Mouse (Mus musculus) embryo, embryonic 11 days (tissue): ENCODE data around the gene Ddx43.
"Not testable (repeated sequence)": the region's sequence is repeated elsewhere in the genome, so short reads cannot be mapped to it uniquely, and the experiment has no call there.

ENCODE experiments used
- DNase-seq: peaks from one replicate; pipeline ENCODE4 v3.0.0-alpha.2; 2015

Gene Ddx43

DNA sequence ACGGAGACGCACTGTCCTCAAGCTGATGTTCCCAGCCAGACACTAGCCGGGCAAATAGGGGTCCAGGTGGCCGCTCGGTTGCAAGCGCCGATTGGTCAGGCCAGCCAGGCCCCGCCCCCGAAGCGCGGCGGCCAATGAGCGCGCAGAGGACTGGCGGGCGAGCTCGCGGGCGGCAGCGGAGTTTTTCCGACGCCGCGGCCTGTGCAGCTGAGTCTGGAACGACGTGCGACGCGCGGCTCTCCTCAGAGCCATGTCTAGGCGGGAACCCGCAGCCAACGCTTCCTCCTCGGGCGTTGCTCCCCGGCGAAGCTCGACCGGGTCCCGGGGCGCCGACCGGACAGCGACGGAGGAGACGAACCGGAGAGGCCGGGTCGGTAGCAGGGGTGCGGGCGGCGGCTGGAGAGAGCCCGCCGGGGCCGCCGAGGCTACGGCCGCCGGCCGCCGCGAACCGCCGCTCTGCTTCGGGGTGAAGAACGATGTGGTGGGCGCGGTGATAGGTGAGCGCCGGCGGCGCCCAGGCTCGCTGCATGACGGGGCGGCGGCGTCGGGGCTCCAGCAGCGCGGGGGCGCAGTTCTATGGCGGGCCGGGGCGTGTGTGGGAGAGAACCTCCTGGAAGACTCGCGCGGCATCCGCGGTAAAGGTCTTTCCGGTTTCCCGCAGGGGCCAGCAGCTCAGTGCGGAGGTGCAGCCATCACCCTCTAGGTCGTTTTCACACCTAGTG is at the start of gene Ddx43:
Ddx43 (plus strand) TSS at position 148 of the 722 bp plus-strand sequence.
- peak; percentile 86 for DNase-seq

DNA sequence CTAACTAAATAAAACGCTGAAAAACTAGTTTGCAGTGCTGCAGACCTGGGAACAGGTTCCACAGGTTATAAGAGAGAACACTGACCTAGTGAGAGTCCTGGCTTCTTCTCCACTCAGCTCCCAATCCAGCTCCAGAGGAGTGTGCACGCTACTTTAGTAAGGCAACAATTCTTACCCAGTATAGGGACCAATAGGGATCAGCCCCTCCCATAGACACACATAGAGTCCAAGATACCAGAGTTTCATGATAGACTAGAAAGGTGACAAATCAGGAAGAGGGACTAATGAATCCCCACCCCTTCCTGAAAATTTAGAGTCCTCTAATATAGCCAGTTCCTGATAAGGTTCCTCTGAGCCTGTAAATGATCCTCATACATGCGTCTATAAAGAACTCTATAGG is 48.6 kb upstream of the Ddx43 start:
- DNase-seq: no peak

DNA sequence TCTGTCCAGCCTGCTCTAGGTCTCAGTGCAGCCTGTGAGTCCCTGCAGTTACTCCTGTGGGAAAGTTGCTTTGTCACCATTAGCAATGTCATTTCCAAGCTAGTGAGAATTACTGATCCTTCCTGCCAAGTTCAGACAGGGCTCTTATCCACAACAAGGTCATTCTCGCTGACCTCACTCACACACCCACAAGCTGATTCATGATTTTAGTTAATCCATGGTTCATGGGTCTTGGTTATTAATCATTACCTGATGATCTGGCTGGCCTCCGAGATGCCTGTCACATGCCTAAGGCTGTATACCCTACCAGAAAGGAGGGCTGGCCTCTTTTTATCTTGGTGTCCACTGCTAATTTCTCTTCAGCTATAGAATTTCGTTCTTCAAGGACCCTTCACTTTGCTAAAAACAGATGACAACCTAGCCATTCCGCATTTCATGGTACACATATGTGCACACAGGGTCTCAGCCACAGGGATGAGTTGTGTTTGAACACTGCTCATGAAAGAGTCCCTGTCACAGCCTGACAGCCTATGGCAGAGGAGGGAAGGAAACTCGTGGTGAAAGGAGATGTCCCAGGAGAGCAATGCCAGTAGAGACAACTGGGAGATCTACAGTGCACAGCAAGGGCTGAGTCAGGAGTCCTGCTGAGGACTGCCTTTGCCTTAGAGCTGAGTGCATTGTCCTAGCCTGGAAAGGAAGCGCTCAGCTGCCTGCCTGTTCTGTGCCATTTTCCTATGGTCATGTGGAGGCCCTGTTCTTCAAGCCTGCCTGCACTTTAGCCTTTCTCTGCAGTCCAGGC is 47.2 kb upstream of the Ddx43 start:
- not testable (repeated sequence) for DNase-seq

DNA sequence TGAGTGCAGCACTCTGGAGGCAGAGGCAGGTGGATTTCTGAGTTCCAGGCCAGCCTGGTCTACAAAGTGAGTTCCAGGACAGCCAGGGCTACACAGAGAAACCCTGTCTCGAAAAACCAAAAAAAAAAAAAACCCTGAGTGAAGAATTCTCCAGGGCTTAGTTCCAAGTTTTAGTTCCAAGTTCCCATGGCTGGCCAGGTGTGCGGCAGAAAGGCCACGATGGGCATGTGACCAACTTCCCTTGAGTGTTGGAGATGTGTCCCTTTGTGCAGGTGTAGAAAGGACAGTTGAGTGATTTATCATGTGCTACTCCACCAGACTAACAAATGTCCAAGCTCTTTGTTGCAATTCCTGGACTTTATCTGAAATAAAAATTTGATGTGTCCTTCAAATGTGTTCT is 46.4 kb upstream of the Ddx43 start:
- DNase-seq: not testable (repeated sequence)

DNA sequence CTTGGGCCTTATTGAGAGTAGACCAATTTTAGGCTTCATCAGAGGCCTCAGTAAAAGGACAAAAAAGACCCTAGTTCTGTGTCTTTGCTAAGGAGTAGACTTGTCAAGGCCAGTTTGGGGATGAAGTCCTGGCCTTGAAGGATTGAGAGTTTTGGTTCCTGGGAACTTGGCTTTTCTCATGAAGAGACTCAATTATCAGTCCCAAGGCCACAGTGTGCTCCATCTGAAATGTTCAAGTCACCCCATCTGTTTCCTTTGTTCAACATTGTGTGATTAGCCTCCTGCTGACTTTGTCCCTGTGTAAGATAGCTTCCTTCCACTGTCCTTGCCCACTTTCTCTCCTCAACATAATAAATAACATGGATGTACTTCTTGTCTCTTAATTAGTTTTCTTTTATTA is 45.6 kb upstream of the Ddx43 start:
- DNase-seq: not testable (repeated sequence)

DNA sequence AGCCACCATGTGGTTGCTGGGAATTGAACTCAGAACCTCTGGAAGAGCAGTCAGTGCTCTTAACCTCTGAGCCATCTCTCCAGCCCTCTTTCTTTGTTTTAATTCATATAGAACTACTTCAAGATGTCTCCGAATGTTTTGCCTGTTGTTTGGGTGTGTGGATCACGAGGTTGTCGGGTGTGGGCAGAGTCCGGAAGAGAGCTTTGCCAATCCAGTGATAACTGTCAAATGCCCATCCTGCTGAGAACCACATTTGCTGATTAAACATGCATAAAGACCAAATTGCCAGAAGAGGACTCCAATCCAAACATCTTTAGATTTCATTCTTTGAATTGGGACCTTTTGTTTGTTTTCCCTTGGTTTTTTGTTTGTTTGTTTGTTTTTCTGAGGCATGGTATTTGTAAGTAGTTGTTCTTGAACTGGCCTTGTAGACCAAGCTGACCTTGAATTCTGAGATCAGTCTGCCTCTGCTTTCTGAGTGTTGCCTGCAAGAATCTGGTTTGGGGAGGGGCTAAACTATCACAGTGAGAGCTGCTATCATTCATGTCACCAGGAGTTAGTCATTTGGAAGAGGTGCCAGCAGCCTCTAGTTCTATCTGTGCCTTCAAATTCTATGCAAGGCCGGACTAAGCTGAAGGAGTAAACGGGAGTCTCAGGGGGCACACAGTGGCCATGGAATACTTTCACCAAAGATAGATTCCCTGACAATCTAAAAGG is 43.9 kb upstream of the Ddx43 start:
- no peak for DNase-seq

DNA sequence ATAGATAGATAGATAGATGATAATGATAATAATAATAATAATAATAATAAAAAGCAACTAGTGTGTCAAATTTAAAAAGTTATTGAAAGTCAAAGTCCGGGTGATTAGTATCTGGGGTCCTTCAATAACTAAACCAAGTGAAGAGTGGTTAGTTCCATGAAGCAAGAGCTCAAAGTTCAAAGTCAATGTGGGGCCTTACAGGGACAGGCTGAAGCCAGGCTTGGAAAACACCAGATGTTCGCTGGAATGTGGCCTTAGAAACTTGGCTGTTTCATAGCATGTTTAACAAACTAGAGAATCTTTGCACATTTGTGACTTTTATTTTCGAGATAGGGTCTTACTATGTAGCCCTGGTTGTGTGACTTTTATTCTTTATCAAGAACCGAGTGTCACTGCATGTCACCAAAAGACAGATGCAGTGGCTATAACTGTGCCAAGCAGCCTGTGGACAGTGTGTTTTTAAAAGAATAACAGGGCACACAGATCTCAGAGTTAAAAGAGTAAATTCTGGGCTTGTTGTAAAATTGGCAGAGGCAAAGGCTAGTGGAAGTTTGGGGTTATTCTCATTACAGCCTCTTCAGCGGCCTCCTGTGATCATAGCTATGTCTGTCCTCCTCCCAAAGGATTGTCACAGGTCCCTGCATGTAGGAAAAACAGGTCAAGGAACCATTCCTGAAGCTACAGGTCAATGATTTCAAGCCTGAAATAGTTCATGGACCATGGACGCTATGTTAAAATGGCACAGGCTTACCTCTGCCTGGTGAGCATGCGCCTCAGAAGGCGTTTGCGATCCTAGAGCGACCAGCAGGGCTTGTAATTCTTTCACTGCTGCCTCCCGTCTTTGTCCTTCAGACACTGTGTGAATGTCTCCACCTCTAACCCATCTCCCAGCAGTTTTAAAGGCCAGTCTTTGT is 40.7 kb upstream of the Ddx43 start:
- no peak for DNase-seq

DNA sequence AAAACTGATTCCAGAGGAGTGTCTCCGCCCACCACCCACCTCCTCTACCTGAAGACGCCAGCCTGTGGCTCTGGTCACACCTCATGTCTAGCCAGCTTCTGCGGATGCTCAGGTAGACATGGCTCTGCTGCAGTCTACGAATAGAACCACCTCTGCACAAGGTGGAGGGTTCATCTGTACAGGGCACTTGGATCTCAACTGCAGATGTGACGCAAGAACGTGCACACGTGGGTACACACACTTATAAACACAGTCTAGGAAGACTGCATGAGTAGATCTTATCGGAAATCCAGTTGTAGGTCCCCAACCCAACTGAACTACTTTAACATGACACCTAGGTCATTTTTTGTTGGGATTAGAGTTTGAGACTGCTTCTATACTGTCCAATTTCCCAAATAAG is 40.0 kb upstream of the Ddx43 start, which contains the start of gene Gsta2:
Gsta2 (minus strand) TSS at position 178 of the 400 bp plus-strand sequence.
- DNase-seq: no peak

DNA sequence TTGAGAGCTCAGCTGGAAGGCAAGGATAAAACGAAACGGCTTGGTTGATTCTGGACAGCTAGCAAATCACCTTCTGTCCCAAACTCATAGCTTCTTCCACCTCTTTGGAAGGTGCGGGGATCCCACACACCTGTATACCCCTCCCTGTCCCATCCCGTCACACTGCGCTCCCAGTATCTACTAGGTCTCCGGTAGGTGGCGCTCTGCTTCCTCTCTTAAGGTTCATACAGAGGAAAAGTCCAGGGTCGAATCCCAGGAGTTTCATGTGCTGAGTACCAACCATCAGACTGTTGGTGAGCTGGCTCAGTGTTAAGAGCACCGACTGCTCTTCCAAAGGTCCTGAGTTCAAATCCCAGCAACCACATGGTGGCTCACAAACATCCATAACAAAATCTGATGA is 37.5 kb upstream of the Ddx43 start:
- DNase-seq: peak; percentile 85

DNA sequence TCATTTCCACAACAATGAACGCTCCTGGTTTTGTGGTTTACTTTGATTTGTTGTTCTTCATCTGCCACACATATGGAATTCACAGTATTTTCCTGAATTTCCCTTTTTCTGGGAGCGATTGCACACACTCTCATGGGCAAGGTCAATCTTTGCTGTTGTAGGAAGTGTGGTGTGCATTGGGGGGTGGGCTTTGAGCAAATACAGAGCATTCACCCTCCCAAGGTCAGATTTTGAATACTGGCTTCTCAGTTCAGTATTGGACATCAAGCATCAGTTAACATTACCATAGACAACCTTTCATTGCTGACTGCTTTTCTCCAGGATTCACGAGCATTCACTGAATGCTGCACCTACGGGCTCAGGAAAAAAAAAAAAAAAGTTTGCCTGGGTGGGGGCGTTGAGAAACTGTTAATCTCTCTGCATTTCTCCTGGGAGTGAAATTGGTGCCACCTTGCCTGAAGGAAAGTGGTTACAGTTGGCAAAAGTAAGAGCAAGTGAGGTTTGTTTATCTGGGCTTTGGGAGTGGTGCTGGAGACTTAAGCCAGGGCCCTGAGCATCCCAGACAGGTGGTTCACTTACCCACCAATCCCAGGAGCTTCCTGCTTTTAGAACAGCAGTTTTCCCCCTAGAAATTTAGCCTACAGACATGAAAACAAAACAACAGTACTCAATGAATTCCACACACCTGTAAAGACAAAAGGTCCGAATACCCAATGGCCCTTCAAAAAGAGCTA is 35.7 kb upstream of the Ddx43 start:
- no peak for DNase-seq

DNA sequence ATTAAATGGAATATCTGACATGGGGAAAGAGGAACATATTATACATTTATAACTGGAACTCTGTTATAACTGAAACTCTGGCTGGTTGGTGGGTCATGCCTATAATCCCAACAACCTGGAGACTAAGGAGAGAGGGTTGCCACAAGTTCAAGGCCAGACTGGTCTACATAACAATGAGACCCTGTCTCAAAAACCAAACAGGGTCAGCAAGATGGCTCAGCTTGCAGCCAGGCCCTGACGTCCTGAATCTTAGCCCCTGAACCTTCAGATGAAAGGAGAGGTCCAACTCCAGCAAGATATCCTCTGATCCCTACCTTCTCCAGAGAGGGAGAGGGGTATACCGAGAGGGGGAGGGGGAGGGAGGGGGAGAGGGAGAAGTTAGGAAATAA is 35.1 kb upstream of the Ddx43 start:
- DNase-seq: no peak

DNA sequence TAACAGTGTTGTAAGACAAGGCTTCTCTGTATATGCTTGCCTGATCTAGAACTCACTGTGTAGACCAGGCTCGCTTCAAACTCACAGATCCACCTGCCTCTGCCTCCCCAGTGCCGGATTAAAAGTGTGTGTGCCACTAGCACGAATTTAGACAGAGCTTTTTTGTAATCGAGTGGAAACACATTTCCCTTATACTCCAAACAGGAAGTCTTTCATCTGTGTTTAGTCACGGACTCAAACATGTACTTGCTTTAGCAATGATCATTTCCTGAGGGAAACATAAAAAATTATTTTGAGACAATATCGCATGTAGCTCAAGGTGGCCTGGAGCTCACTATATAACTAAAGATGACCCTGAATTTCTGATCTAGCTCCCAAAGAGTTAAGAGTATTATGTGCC is 32.2 kb upstream of the Ddx43 start:
- DNase-seq: no peak

DNA sequence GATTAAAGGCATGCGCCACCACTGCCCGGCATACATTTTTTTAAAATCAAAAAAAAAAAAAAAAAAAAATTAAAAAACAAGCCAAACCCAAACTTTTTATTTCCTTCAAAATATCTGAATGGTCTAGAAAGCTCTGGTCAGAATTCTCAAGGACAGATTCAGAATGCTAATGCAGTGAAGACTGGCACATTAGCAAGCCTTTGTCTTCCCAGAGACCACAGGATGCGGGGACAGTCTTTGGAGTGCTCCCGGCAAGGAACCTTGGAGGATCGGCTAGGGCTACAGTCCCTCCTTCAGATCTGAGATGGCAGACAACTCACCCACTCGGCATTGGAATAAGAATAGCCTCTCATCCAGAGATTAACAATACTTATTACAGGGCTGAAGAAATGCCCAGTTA is 30.9 kb upstream of the Ddx43 start:
- DNase-seq: no peak

DNA sequence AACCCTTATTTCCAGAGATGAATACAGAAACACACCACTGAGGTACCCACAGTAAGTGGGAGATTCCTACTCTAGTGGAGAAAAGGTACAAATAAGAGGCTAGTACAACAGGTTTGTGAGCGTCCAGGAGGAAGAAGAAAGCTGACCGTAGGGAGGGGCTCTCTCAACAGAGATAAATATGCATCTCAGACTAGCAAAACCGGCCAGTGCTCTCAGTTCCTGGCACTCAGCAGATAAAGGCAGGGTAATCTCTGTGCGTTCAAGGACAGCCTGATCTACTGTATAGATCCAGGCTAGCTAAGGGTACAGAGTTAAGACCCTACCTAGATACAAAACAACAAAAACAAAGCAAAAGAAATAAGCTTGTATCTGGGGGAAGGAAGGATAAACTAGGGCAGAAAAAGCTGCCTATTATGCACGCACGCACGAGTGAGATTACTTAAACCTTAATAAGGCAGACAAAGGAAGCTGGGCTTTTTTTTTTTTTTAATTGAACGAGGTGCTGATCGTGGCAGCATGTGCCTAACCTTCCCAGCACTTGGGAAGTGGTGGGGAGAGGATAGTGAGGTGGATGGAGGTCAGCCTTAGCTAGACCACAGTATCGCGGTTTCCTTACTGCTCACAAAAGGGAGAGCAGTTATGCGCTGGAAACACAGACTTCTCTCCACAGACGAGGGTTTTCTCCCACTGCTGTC is 29.6 kb upstream of the Ddx43 start:
- no peak for DNase-seq

DNA sequence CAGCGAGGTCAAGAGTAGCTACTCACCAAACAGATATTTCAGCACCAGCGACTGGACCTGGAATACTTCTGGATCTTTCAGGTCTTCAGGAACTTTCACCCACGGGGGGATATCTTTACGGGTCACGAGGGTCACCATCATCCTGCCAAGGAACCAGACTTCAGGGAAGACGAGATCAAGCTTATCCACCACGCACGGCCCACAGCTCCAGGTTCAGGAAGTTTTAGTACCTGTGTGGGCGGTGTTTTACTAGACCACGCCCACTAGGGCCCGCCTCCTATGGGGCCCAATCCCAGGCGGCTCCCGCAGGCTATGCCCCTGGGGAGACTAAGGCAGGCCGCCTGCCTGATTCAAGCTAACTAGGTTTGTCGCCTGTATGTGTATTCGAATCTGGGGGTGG is 27.6 kb upstream of the Ddx43 start, which contains the start of gene Dppa5a:
Dppa5a (minus strand) TSS at position 219 of the 400 bp plus-strand sequence.
- DNase-seq: not testable (repeated sequence)

DNA sequence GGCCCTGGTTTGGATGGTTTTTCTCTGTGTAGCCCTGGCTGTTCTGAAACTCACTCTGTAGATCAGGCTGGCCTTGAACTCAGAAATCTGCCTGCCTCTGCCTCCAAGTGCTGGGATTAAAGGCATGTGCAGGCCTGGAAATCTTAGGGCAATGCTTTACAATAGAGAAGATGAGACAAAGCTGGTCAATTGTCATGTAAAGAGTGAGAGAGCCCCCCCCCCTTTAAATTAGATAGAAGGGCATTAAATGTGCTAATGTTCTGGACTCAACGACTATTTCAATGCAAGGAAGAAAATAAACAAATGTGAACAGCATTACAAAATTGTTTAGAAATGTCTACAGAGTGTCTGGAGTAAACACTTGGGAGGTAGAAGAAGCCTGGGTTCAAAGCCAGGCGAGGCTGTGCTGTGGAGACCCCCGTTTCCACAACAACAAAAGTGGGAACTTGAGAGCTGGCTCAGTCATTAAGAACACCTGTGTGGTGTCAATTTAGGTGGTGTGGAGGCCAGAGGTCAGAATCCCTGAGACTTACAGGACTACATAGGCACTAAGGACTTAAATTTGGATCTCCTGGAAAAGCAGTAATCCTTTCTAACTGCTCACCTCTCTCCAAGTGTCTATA is 26.8 kb upstream of the Ddx43 start:
- DNase-seq: no peak

DNA sequence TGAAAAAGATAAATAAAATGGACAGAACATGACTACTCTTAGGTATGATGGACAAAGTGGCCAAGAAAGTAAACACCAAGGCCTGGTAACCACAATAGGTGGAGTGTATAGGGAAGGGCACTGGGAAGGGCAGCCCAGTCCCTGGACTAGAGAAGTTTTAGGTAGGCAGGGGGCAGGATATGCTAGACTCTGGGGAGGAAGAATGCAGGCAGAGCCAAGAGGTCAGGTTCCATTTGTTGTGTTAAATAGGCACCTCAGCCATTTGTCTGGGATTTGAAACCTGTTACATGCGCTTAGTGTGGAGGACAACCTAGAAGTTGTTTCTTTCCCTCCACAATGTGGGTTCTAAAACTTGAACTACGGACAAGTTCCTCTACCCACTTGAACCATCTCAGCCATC is 26.2 kb upstream of the Ddx43 start:
- DNase-seq: no peak

DNA sequence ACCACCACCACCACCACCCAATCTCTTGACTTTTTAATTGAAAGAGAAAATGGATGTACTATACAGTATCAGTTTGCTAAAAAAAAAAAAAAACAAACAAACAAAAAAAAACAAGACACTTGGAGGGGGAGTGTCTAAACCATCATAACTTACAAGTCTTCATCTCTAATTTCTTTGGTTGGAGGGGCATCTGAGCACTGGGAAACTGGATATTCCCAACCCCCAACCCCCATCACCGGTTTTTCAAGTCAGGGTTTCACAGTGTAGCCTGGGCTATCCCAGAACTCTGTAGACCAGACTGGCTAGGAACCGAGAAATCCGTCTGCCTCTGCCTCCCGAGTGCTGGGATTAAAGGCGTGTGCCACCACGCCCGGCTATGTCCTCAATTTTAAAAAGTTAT is 25.8 kb upstream of the Ddx43 start:
- no peak for DNase-seq

DNA sequence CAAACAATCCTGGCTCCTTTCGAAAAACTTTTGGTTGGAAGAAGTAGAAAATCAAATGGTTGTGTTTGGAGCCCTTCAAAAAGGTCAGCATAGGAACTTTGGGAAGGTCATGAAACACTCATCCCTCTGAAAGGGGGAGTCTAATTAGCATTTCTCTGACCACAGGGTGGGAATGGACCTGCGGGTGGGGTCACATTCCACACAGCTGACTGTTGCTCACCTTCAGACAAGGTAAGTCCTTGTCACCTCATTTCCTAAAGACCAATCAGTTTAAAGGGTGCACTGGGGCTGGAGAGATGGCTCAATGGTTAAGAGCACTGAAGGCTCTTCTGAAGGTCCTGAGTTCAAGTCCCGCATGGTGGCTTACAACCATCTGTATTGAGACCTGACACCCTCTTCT is 24.1 kb upstream of the Ddx43 start:
- no peak for DNase-seq

DNA sequence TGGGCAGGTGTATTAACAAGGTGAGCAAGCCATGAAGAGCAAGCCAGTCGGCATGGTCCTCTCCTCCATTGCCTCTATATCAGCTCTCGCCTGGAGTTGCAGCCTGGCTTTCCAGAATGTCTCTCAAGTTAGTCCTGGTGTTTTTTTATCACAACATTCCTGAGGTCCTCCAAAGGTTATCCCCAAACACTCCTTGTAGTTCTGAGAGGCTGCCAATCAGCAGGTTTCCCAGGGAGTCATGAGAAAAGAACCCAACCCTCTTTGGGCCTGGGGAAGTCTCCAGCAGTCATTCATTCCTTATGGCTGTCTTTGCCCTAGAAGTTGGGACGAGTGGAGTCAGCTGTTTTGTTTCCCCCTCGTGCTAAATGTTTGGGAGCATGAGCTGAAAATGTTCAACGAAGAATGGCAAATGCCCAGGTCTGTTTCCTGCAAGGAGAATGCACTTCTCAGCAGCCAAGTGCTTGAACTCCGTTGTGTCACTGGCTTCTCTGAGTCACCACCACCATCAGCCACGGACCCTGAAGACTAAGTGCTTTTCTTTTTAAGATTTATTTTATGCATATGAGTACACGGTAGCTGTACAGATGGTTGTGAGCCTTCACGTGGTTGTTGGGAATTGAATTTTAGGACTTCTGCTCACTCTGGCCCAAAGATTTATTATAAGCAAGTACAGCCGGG is 22.6 kb upstream of the Ddx43 start:
- no peak for DNase-seq
